Mouse (Mus musculus): ENCODE data around the gene Reep3.

The Reep3 gene

DNA sequence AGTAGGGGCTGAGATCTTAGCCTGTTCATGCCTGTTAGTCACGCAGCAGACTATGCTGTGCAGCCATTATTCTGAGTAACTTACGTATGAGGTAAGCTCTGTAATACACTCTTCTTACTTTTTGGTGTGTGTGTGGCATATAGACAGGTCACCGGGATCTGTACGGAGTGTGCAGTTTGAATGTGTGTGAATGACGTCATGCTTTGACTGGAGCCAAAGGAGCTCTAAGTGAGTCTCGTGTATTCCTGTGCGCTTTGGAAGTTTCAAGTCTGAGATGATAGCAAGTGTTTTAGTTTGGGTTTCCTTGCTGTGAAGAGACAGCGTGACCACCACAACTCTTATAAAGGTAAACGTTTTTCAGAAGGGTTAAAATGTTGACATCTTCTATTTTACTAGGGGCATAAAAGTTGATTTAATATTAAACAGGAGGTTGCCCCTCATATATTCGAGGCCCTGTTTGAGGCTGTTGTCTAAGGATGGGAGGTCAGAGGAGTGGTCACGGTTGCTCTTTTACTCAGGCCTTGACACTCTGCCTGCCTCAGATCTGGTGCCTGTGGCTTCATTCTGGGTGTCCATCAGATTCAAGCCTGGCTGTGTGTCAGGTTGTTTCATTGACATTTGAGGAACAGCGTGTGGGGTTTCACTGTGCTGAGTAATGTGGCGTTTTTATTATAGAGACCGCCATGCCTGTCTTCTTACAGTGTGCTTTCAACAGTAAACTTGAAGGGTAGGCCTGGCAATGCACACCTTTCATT, 14.5 kb upstream of the Reep3 start:
- no peak for DNase-seq (ENCODE audit: low spot score)

DNA sequence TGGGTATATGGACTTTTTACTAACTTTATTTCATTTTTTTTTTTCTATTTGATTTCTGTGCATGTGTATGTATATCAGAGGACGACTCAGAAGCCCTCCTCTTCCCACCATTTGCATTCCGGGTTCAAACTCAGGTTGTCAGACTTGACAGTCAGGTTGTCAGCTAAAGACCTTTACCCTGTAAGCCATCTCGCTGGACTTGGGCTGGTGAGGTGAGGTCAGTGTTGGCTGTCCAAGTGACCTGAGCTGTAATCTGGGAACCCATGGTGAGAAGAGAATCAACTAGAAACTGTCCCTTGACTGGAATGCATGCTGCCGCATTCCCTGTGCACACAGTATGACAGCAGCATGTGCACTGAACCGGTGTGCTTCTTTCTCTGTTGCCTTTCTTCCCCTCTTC, 12.9 kb upstream of the Reep3 start:
- DNase-seq (ENCODE audit: low spot score) = no peak

DNA sequence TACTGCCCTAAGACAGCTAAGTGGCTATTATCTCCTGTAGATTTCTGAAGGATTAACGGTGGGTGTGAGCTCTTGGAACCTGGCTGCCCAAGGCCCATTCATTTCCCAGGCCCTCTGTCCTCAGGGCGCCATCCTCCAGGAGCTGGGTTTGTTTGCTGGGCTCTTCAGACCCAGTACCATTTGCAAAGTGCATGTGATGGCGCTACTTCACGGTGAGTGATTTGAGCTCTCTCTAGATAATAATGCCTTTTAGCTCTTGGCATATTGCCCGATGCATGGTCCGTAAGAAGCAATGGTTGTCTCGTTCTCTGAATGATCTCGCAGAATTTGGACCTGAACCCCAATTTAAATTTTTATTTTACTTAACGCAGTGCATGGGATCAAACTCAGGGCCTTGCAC, 11.4 kb upstream of the Reep3 start:
- DNase-seq (ENCODE audit: low spot score) = no peak

GRCm38 (mm10) chr10:67107017-67107761, 10.4 kb upstream of the Reep3 start:
- DNase-seq (ENCODE audit: low spot score) = peak; percentile 34

DNA sequence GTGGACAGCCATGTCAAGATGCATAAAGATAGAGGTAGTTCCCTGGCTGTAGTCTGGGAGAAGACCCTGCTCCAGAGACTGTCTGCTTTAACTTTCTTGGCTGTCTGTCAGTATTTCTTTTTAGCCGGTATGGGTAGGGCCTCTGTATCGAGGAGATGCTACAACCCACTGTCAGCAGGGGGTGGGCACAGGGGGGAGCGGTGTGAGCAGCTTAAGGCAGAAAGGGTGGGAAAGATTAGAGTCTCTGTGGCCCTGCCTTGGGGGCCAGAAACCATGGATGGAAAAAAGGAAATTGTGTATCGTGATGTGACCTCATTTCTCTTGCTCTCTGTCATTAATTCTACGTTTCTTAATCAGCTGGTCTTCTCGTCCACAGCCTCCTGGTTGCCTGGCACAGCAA, 9.7 kb upstream of the Reep3 start:
- DNase-seq (ENCODE audit: low spot score) = no peak

DNA sequence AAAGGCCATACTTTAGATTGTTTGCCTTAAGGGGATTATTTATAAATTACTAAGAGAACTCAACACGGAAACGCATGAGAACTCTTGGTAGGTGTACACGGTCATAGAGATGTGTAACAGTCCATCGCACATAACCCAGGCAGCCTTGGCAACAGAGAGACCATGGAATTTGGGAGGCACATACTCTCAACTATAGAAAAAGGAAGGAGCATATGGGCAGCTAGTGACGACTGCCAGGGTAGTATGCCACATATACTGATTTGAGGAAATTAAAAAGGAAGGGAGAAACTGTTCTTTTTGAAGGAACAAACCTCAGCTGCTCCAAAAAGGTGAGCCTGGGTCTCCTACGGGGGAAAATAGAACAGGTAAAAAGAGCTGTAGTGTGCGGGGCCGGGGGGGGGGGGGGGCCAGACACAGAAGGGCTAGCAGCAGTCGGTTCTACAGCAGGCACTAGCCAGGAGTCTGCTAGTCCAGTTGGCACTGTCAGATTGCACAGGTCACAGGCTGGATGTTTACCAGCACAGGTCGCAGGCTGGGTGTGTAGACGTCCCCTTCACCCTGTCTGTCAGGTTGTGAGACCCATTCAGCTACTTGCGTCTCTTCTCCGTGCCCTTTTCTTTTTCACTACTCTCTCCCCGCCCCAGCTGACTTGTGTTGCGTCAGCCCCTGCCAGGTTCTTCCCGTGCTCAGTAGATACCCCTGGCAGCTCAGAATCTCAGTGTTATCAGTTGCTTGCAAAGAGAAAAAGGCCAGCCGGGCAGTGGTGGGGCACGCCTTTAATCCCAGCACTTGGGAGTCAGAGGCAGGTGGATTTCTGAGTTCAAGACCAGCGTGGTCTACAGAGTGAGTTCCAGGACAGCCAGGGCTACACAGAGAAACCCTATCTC, 8.8 kb upstream of the Reep3 start:
- no peak for DNase-seq (ENCODE audit: low spot score)

DNA sequence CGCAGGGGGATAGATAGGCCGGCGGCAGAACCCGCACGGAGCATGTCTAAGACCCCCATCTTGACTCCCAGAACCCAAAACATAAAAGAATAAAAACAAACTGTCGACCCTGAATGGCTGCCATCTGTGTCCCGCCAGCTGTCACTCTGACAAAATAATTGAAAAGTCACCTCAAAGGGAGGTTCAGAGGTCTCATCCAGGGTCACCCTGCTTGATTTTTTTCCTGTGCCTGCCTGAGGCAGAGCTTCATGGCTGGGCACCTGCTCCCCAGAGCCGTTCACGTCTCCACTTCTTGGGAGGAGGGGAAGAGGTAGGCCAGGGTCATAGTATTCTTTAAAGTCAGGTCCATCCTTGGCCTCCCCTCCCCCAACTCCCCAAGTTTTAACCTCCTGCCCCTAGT, 7.8 kb upstream of the Reep3 start:
- DNase-seq (ENCODE audit: low spot score) = peak; percentile 55

- no peak for DNase-seq (ENCODE audit: low spot score)
Observed at GRCm38 (mm10) chr10:67100831-67101251, 4.1 kb upstream of the Reep3 start.

DNA sequence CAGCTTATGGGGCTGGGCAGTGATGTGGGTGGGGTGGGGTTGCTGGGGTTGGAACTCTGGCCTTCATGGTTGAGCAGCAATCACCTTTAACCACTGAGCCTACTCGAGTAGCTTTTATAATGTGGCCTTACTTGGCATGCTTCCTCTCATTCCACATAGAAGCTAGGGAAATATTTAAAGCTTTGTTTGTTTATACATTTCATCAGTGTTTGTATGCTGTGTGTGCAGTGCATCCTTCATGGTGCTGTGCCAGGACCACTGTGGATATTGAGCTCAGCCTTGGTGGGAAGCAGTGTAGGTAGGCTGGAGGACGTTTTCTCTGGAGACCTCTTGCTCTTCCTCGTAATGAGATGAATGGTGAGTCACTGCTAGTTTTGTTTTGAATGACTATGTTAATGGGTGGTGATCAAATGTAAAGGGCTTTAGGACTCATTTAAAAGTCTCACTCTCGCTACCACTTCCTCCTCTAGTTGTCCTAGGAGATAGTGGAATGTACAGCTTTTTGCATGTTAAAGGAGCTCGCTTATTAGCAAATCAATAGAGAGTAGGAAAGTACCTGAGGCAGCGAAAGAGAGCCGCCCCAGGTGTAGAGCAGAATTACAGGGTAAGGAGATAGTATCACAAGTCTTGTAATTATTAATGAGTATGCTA, 3.4 kb upstream of the Reep3 start:
- no peak for DNase-seq (ENCODE audit: low spot score)

DNA sequence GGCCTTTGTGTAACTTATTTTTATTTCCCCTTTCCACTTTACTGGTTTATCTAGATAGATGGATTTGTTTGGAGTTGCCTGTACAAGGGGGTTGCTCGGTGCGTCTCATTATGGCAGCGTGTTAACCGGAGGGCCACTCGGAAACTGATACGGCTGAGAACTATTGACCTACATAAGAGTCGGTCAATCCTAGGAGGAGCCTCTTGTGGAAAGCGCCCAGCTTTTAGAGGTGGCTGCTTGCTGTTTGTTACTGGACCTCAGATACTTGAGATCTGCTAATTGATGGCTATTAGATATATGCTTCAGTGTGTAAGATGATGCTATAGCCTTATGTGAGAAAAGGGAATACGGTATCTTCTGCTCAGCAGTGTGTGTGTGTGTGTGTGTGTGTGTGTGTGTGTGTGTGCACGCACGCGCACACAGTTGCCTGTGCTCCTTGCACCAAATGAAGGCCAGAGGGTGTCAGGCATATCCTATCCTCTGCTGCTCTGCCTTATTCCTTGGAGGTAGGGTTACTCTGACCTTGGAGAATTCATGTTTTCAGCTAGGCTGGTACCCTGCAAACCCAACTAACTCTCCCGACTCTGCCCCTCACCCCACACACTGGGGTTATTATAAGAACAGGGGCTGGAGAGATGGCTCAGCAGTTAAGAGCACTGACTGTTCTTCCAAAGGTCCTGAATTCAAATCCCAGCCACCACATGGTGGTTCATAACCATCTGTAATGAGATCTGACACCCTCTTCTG, 2.6 kb upstream of the Reep3 start:
- DNase-seq (ENCODE audit: low spot score) = peak; percentile 38

- DNase-seq (ENCODE audit: low spot score) = peak; percentile 64
Observed at GRCm38 (mm10) chr10:67098408-67099050, 1.8 kb upstream of the Reep3 start.

GRCm38 (mm10) chr10:67097437-67098150, 849 bp upstream of the Reep3 start:
- peak; percentile 32 for DNase-seq (ENCODE audit: low spot score)

DNA sequence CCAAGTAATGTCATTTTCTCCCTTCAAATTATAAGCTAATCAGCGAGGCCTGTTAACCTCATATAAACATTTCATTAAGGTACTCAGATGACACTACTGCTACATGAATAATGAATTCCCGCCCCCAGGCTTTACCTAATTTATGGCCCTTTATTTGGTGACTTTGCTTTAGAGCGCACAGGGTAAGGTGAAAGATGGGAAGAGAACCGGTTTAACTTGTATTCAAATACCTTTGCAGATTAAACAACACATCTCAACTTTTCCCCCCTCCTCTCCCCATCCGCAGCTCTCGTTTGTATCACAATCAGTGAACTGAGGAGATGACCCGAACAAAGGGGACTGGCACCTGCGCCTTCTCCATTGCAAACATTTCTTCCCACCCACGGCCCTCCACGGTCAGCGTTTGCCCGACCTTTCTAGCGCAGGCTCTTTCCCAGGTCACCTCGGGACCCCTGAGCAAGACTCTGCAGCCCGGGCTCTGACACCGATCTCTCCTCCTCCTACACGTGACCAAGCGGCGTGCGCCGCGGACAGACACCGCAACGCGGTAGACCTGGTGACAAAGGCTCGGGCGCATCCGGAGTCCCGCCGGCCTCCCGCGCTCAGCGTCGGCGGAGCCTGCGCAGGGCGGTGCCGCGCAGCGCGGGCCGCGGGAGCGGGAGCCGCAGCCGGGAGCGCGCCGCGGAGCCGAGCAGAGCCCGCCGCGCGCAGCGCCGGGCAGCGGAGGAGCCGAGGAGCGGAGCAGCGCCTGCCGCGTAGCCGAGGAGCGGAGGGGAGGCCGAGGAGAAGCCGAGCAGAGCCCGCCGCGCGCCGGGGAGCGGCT, 736 bp downstream of the Reep3 start, which contains the start of gene Jmjd1c:
Gene Jmjd1c (plus strand): TSS at position 328 of the 823 bp plus-strand sequence.
- DNase-seq (ENCODE audit: low spot score) = peak; percentile 91

DNA sequence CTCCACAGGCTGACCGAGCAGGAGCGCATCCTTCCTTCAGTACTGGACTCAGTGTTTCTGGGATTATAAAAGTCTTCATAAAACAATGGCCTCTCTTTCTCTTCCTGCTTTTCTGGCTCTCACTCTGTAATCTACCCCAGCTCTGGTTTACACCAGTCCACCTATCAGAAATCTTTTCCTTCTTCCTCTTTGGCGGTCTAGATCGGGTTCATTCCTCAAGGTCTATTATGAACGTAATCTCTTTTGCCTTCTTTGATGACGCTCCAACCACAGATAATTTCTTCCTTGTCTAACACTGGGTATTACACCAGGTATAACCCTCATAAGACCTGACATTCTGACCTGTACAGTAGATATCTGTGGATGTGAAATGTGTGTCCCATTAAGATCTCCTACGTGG, 1.8 kb downstream of the Reep3 start:
- no peak for DNase-seq (ENCODE audit: low spot score)

DNA sequence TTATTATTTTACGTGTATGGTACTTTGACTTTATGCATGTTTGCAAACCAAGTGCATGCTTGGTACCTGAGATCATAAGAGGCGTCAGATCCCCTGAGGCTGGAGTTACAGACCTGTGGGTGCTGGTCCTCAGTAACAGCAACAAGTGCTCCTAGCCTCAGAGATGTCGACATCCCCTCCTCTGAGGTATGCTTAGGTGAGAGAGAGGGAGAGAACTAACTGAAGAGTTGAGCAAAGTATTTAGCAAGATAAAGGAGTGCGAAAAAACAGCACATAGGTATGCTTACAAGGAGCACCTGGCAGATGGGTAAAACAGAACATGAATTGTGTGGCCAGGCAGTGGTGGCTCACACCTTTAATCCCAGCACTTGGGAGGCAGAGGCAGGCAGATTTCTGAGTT, 6.1 kb downstream of the Reep3 start:
- no peak for DNase-seq (ENCODE audit: low spot score)

GRCm38 (mm10) chr10:67087447-67088226, 9.1 kb downstream of the Reep3 start:
- DNase-seq (ENCODE audit: low spot score) = no peak

DNA sequence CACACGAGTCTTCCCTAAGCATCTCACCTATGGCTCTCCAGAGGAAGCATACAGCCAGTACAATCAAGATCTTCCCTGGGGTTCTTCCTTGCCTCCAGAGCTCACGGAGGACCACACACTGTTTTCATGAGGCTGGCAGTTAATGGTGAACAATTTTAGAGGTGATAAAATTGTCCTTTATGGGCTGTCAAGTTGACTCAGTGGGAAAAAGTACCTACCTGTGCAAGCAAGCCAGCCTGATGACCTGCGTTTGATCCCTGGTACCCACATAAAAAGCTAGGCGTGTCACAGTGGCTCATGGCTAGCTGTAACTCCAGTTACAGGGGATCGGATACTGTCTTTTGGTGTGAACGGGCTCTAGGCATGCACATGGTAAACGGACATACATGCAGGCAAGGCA, 10.8 kb downstream of the Reep3 start:
- no peak for DNase-seq (ENCODE audit: low spot score)

DNA sequence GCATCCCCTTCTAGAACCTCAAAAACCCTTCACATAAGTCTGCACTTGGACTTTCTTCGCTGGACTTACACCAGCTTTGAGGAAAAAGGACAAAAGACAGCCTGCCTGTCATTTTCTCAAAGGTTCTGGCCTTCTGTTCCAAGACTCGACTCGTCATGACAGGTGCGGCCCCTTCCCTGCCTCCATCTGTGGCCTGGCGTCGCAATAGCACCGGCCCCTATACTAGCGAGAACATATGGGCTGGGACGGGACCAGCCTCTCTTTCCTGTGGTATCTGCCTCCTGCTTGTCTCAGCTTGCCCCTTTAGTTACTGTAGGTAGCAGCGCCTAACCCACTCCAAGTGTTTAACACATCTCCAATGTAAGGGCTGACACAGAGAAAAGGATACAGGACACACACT, 11.6 kb downstream of the Reep3 start:
- DNase-seq (ENCODE audit: low spot score) = no peak

Data from embryo, embryonic 10 days (tissue).